Mouse (Mus musculus): ENCODE measurements around the gene Pfdn5. TPM values are rescaled to one million over a fixed set of nuclear protein-coding genes. Genes with fewer than 3 reads are reported as not detected.

Pfdn5 gene
- total and polyA plus RNA-seq, 3 experiments, result 265 to 356 (median 296) TPM

DNA sequence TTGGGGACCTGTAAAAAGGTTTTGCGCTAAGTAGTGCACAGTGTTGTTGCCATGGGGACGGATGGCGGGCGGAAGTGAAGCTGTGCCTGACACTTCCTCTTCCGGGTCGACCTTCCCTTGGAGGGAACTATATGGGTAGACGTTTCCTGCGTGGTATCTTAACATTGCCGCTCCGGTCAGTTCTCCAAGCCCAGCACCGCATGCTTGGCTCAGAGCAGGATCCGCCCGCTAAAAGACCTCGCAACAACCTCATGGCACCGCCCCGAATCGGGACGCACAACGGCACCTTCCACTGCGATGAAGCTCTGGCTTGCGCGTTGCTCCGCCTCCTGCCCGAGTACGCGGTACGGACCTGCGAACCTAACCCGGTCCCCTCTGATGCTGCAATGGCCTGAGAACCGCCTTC is 5.7 kb downstream of the Pfdn5 start, which contains the start of gene Myg1:
TSS of gene Myg1 (plus strand) at position 100 of the 406 bp plus-strand sequence.
- Histone ChIP-seq H3K9me3 (replicated peaks; ENCODE audit: low read length) (no peaks in the 10 kb centered on the region), H3K79me2 (replicated peaks; ENCODE audit: control insufficient read depth, extremely low read depth, insufficient read depth, poor library complexity, severe bottlenecking) (peaks cover 31% of the 10 kb centered on the region), H3K36me3 (replicated peaks in 1 of 2; ENCODE audit: control insufficient read depth in 1 of 2, insufficient read depth in 1 of 2, low read length in 1 of 2) (peaks cover 46 to 80% of the 10 kb centered on the region in 2 experiments), H3K27ac (ENCODE audit: insufficient read depth, low read depth) (peak within 1 kb of the TSS; percentile 75), H3K4me1 (ENCODE audit: control insufficient read depth in 1 of 2, insufficient read depth in 2 of 2) (peaks cover 14 to 37% of the 10 kb centered on the region in 2 experiments), H3K9ac (ENCODE audit: insufficient read depth, low read depth) (peak within 1 kb of the TSS; percentile 58), H3K4me3 (replicated peaks in 1 of 3; ENCODE audit: low read depth in 2 of 3, low read length in 2 of 3, poor library complexity in 1 of 3) (peak within 1 kb of the TSS; percentile 65 to 85 (median 70)), H3K4me2 (ENCODE audit: insufficient read depth, low read depth, poor library complexity, severe bottlenecking) (peak within 1 kb of the TSS; percentile 84), H3K27me3 (replicated peaks) (no peaks in the 10 kb centered on the region)
- TF ChIP-seq KAT2A (IDR thresholded peaks at IDR 0.05; ENCODE audit: insufficient replicate concordance, low read length), result peak; percentile 94
- TF ChIP-seq SMC3 (IDR thresholded peaks at IDR 0.05; ENCODE audit: low read depth, low read length), result no peak
- peak; percentile 96 for TF ChIP-seq POLR2AphosphoS2 (IDR thresholded peaks at IDR 0.05; ENCODE audit: low read depth, low read length)
- TF ChIP-seq MEF2A (IDR thresholded peaks at IDR 0.05; ENCODE audit: borderline replicate concordance, low read depth, low read length), result 0 out of 2 replicates have a peak, but pooled peaks have one; percentile 56
- TF ChIP-seq PAX5 (IDR thresholded peaks at IDR 0.05; ENCODE audit: low read length), result no peak
- TF ChIP-seq ZKSCAN1 (IDR thresholded peaks at IDR 0.05; ENCODE audit: borderline replicate concordance, low read depth, low read length), result no peak
- TF ChIP-seq ZC3H11A (IDR thresholded peaks at IDR 0.05; ENCODE audit: low read depth, low read length), result no peak
- no peak for TF ChIP-seq GABPA (IDR thresholded peaks at IDR 0.05; ENCODE audit: insufficient replicate concordance, low read depth, low read length)
- TF ChIP-seq TBP (conservative IDR thresholded peaks at IDR 0.05; ENCODE audit: low read depth, low read length), result peak; percentile 80
- peak; percentile 92 for TF ChIP-seq HCFC1 (IDR thresholded peaks at IDR 0.05; ENCODE audit: low read depth, low read length)
- TF ChIP-seq IRF4 (IDR thresholded peaks at IDR 0.05; ENCODE audit: low read depth, low read length), result no peak
- TF ChIP-seq NRF1 (IDR thresholded peaks at IDR 0.05; ENCODE audit: low read depth, low read length), result 0 out of 2 replicates have a peak, but pooled peaks have one; percentile 28
- no peak for TF ChIP-seq CHD1 (IDR thresholded peaks at IDR 0.05; ENCODE audit: low read depth, low read length)
- TF ChIP-seq CTCF (conservative IDR thresholded peaks at IDR 0.05 in 1 of 2, IDR thresholded peaks at IDR 0.05 in 1 of 2; ENCODE audit: low read depth in 2 of 2, low read length in 2 of 2), result no peak
- TF ChIP-seq SIN3A (IDR thresholded peaks at IDR 0.05; ENCODE audit: low read length), result peak; percentile 98
- peak; percentile 96 for TF ChIP-seq MXI1 (IDR thresholded peaks at IDR 0.05; ENCODE audit: low read depth, low read length)
- peak; percentile 95 for TF ChIP-seq NELFE (IDR thresholded peaks at IDR 0.05; ENCODE audit: low read depth, low read length)
- TF ChIP-seq BHLHE40 (IDR thresholded peaks at IDR 0.05; ENCODE audit: low read depth, low read length), result no peak
- TF ChIP-seq UBTF (IDR thresholded peaks at IDR 0.05; ENCODE audit: low read depth, low read length), result peak; percentile 68; the same call in 1 of the 2 replicates
- TF ChIP-seq MYC (IDR thresholded peaks at IDR 0.05; ENCODE audit: low read depth, low read length), result peak; percentile 73
- TF ChIP-seq CHD2 (IDR thresholded peaks at IDR 0.05; ENCODE audit: low read length), result peak; percentile 90
- TF ChIP-seq E2F4 (IDR thresholded peaks at IDR 0.05; ENCODE audit: insufficient replicate concordance, low read depth, low read length), result peak; percentile 92; the same call in 1 of the 2 replicates
- TF ChIP-seq POLR2A (IDR thresholded peaks at IDR 0.05; ENCODE audit: low read depth, low read length), result peak; percentile 92
- TF ChIP-seq RCOR1 (conservative IDR thresholded peaks at IDR 0.05; ENCODE audit: low read depth, low read length), result 0 out of 2 replicates have a peak, but pooled peaks have one; percentile 24
- peak; percentile 92 for TF ChIP-seq ELF1 (IDR thresholded peaks at IDR 0.05; ENCODE audit: low read depth, low read length)
- no peak for TF ChIP-seq JUN (IDR thresholded peaks at IDR 0.05; ENCODE audit: insufficient read depth, low read depth, low read length)
- TF ChIP-seq ETS1 (conservative IDR thresholded peaks at IDR 0.05; ENCODE audit: low read depth, low read length), result no peak
- TF ChIP-seq TCF12 (IDR thresholded peaks at IDR 0.05; ENCODE audit: low read depth, low read length), result peak; percentile 47
- TF ChIP-seq ZMIZ1 (IDR thresholded peaks at IDR 0.05; ENCODE audit: low read depth, low read length), result peak; percentile 78; the same call in 1 of the 2 replicates
- dilution Hi-C loops (cut with MboI; ENCODE audit: extremely low pct_ligation_motif_present, extremely low pct_unique_long_range_greater_than_20kb, low sequenced_read_pairs) (no loop called here), in situ Hi-C loops (cut with MboI; ENCODE audit: low pct_ligation_motif_present, low pct_unique_long_range_greater_than_20kb, low sequenced_read_pairs) (no loop called here)
- peak; percentile 95 for DNase-seq (ENCODE audit: extremely low read depth)
